Mouse (Mus musculus) CH12.LX (cell line): ENCODE measurements at regions not wholly inside any gene's neighbourhood (a gene's known extent, or its start where the extent isn't known, plus 50 kb on each side); places are given as distances from the start of the nearest gene placed in this dataset.

Experiments used
- CHD1 ChIP-seq: IDR thresholded peaks from 2 replicates; pipeline ENCODE4 v1.6.1; 2012; ENCODE audit warnings: low read depth, low read length, improper control_type of control experiment, inconsistent platforms
- CTCF ChIP-seq, 2 experiments: IDR thresholded peaks in 1 of 2; conservative IDR thresholded peaks in 1 of 2; 2 replicates each; pipeline ENCODE4 v1.5.1; 2011 to 2012; ENCODE audit warnings: low read depth in 2 of 2, low read length in 2 of 2, improper control_type of control experiment in 1 of 2, inconsistent platforms in 1 of 2, mild to moderate bottlenecking in 1 of 2, moderate library complexity in 1 of 2
- GABPA ChIP-seq: IDR thresholded peaks from 2 replicates; pipeline ENCODE4 v1.6.1; 2012; ENCODE audit warnings: low read depth, low read length, improper control_type of control experiment, inconsistent platforms; ENCODE audit not compliant: insufficient replicate concordance
- NRF1 ChIP-seq: IDR thresholded peaks from 2 replicates; pipeline ENCODE4 v1.6.1; 2014; ENCODE audit warnings: low read depth, mild to moderate bottlenecking, inconsistent platforms, low read length, improper control_type of control experiment, moderate library complexity
- POLR2A ChIP-seq: IDR thresholded peaks from 2 replicates; pipeline ENCODE4 v1.6.1; 2011; ENCODE audit warnings: low read depth, mild to moderate bottlenecking, improper control_type of control experiment, low read length
- POLR2AphosphoS2 ChIP-seq: IDR thresholded peaks from 2 replicates; pipeline ENCODE4 v1.6.1; 2011; ENCODE audit warnings: low read depth, low read length, improper control_type of control experiment
- USF1 ChIP-seq: IDR thresholded peaks from 2 replicates; pipeline ENCODE4 v1.6.1; 2014; ENCODE audit warnings: low read depth, mild to moderate bottlenecking, inconsistent platforms, low read length, improper control_type of control experiment
- ZNF384 ChIP-seq: IDR thresholded peaks from 2 replicates; pipeline ENCODE4 v1.6.1; 2012; ENCODE audit warnings: low read depth, low read length, improper control_type of control experiment, inconsistent platforms

- no peak for TF ChIP-seq USF1
- no peak for TF ChIP-seq GABPA
- no peak for TF ChIP-seq POLR2A
- no peak for TF ChIP-seq NRF1
- no peak for TF ChIP-seq POLR2AphosphoS2
- TF ChIP-seq ZNF384 = no peak
- TF ChIP-seq CTCF (conservative IDR thresholded peaks at IDR 0.05 in 1 of 2, IDR thresholded peaks at IDR 0.05 in 1 of 2; ENCODE audit: low read depth in 2 of 2, low read length in 2 of 2) = no peak
- TF ChIP-seq CHD1 = no peak
These were observed 868.6 kb downstream of the Defb40 start for GRCm38 (mm10) chr8:18109480-18109879.
